Mouse (Mus musculus) intestine, embryonic 15.5 days (tissue): Measurements from ENCODE around the gene Trim69. TPM values are rescaled to one million over a fixed set of nuclear protein-coding genes. Genes with fewer than 3 reads are reported as not detected.
A peak's percentile ranks its signal among the peaks of the same experiment; 100 is the strongest.

ENCODE experiments used
- ATAC-seq: fragments of 200-750 bp; cut with Nextera tagmentation; 2 replicates; pipeline ENCODE4 v1.8.0; 2017; ENCODE audit warnings: moderate TSS enrichment, moderate library complexity
- H3K27ac ChIP-seq: fragments of 300-500 bp; sonication (generic); 2 replicates; pipeline ENCODE4 v1.5.1; 2015; ENCODE audit warnings: mild to moderate bottlenecking, inconsistent platforms
- H3K27me3 ChIP-seq: fragments of 300-500 bp; sonication (generic); replicated peaks from 2 replicates; pipeline ENCODE4 v1.6.1; 2015; ENCODE audit warnings: inconsistent platforms
- H3K36me3 ChIP-seq: fragments of 300-500 bp; sonication (generic); 2 replicates; pipeline ENCODE4 v1.6.1; 2015; ENCODE audit warnings: inconsistent platforms
- H3K4me1 ChIP-seq: fragments of 300-500 bp; sonication (generic); replicated peaks from 2 replicates; pipeline ENCODE4 v1.6.1; 2015; ENCODE audit warnings: inconsistent platforms
- H3K4me2 ChIP-seq: fragments of 300-500 bp; sonication (generic); replicated peaks from 2 replicates; pipeline ENCODE4 v1.6.1; 2015; ENCODE audit warnings: mild to moderate bottlenecking, inconsistent platforms
- H3K4me3 ChIP-seq: fragments of 300-500 bp; sonication (generic); replicated peaks from 2 replicates; pipeline ENCODE4 v1.5.1; 2015; ENCODE audit warnings: inconsistent platforms
- H3K9ac ChIP-seq: fragments of 300-500 bp; sonication (generic); 2 replicates; pipeline ENCODE4 v1.6.1; 2015; ENCODE audit warnings: inconsistent platforms
- H3K9me3 ChIP-seq: fragments of 300-500 bp; sonication (generic); 2 replicates; pipeline ENCODE4 v1.6.1; 2016; ENCODE audit warnings: inconsistent platforms
- WGBS: fragments of 180-500 bp; shearing (Covaris S2); methylation state at CpG from one replicate; pipeline ENCODE4 v1.1.7; 2015; 5-methylcytosine and 5-hydroxymethylcytosine counted together
- polyA plus RNA-seq: library from polyadenylated mRNA; unstranded; fragments of >200 nt; fragmentation: Nextera tagmentation; extraction: Ambion mirVana; gene quantifications from 2 replicates; pipeline ENCODE4 v1.2.1, GENCODE M21; 2015

The Trim69 gene
- polyA plus RNA-seq, 1 experiment from 2014 or later: not detected

GRCm38 (mm10) chr2:122156051-122156700 is 4.3 kb upstream of the Trim69 start:
- H3K27ac ChIP-seq: no peak overlapping the region
- H3K4me3 ChIP-seq: no peak overlapping the region
- 87% methylated on average over 4 of the region's 4 CpGs for WGBS
- H3K36me3 ChIP-seq: no peaks in the 10 kb centered on the region
- no peaks in the 10 kb centered on the region; the same call in 1 of the 2 replicates for H3K9me3 ChIP-seq
- no peaks in the 10 kb centered on the region for H3K27me3 ChIP-seq
- H3K4me2 ChIP-seq: no peak overlapping the region
- peaks cover 6% of the 10 kb centered on the region; the same call in 1 of the 2 replicates for H3K4me1 ChIP-seq
- ATAC-seq: no peak
- no peak overlapping the region for H3K9ac ChIP-seq

DNA sequence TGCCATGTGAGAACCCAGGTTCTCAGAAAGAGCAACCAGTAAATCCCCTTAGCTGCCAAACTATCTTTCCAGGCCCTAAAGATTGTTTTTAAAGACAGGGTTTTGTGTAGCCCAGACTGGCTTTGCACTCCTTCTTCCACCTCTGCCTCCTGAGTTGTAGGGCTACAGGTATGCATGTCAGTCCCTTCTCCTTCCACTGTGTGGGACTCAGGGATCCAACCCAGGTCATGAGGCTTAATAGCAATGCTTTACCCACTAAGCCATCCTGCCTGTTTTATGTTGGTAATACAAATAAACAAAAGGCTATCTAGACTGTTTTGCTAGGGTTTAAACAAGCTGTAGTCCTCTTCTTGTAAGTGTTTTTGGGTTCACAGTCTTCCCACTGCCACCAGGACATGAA is 2.9 kb upstream of the Trim69 start:
- Histone ChIP-seq H3K9ac (no peak overlapping the region), H3K27me3 (no peaks in the 10 kb centered on the region), H3K4me1 (peaks cover 6% of the 10 kb centered on the region; the same call in 1 of the 2 replicates), H3K36me3 (no peaks in the 10 kb centered on the region), H3K9me3 (no peaks in the 10 kb centered on the region; the same call in 1 of the 2 replicates), H3K4me3 (no peak overlapping the region), H3K27ac (no peak overlapping the region), H3K4me2 (no peak overlapping the region)
- ATAC-seq: no peak

DNA sequence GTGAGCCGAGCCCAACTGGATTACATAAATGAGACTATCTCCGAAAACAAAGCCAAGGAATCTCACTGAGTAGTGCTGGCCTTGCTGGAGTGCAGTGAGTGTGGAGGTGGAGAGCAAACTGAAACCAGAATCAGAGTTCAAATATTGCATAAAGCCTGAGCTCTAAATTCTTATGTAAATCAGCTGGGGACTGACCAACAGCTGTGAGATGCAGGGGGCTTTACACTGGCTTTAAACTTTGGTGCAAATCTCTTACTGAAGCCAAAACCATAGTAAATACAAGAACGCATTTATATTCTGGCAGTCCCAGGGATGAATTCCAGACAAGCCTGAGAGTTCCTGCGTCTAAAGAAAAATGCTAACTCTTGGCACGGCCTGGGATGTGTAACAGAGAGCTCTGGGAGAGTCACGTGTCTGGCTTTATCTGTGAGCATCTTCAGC is 2.1 kb upstream of the Trim69 start:
- ATAC-seq: peak; percentile 58; the same call in 1 of the 2 replicates
- Histone ChIP-seq H3K9ac (no peak overlapping the region), H3K4me1 (peaks cover 6% of the 10 kb centered on the region; the same call in 1 of the 2 replicates), H3K27ac (peak overlapping the region; percentile 36), H3K9me3 (no peaks in the 10 kb centered on the region; the same call in 1 of the 2 replicates), H3K36me3 (no peaks in the 10 kb centered on the region), H3K27me3 (no peaks in the 10 kb centered on the region), H3K4me2 (0 out of 2 replicates have a peak overlapping the region, but pooled peaks have one; percentile 3), H3K4me3 (no peak overlapping the region)
- 34% methylated on average over 6 of the region's 6 CpGs for WGBS

DNA sequence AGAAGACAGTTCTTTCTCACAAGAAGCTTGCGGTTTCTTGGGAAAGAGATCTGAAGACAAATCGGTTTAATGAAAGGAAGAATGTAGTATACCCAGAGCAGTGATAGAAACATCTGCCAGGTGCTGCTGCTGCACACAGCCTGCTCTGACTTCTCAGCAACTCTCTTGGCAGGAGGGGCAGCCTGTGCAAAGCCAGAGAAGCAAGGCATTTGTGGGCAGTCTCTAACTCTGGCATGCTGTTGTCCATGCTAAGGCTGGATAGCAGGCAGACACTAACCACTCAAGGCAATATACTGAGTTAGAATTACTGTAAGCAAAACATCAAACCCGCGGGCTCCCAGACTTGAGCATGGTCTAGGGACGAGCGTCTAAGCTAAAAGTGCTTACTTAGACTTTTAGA is 833 bp upstream of the Trim69 start:
- ATAC-seq: no peak
- Histone ChIP-seq H3K9me3 (no peaks in the 10 kb centered on the region; the same call in 1 of the 2 replicates), H3K4me2 (no peak overlapping the region), H3K27ac (no peak overlapping the region), H3K4me1 (peaks cover 6% of the 10 kb centered on the region; the same call in 1 of the 2 replicates), H3K27me3 (no peaks in the 10 kb centered on the region), H3K36me3 (no peaks in the 10 kb centered on the region), H3K9ac (no peak overlapping the region), H3K4me3 (no peak overlapping the region)
- 68% methylated on average over 6 of the region's 6 CpGs for WGBS

GRCm38 (mm10) chr2:122161542-122161941 is 1.0 kb downstream of the Trim69 start:
- WGBS: 22% methylated on average over 4 of the region's 4 CpGs
- H3K36me3 ChIP-seq: no peaks in the 10 kb centered on the region
- H3K4me2 ChIP-seq: no peak overlapping the region
- no peak overlapping the region for H3K9ac ChIP-seq
- no peaks in the 10 kb centered on the region; the same call in 1 of the 2 replicates for H3K9me3 ChIP-seq
- ATAC-seq: 0 out of 2 replicates have a peak, but pooled peaks have one; percentile 29
- peaks cover 6% of the 10 kb centered on the region; the same call in 1 of the 2 replicates for H3K4me1 ChIP-seq
- H3K27ac ChIP-seq: no peak overlapping the region
- H3K4me3 ChIP-seq: no peak overlapping the region
- H3K27me3 ChIP-seq: no peaks in the 10 kb centered on the region

- H3K36me3 ChIP-seq: no peaks in the 10 kb centered on the region
- ATAC-seq: no peak
Observed at GRCm38 (mm10) chr2:122162529-122162928, 2.0 kb downstream of the Trim69 start.

GRCm38 (mm10) chr2:122163430-122164195 is 3.1 kb downstream of the Trim69 start:
- no peaks in the 10 kb centered on the region for H3K27me3 ChIP-seq
- no peak overlapping the region for H3K4me3 ChIP-seq
- H3K27ac ChIP-seq: no peak overlapping the region
- no peaks in the 10 kb centered on the region for H3K36me3 ChIP-seq
- peaks cover 5% of the 10 kb centered on the region; the same call in 1 of the 2 replicates for H3K4me1 ChIP-seq
- H3K9me3 ChIP-seq: no peaks in the 10 kb centered on the region
- no peak overlapping the region for H3K9ac ChIP-seq
- WGBS: 70% methylated on average over 13 of the region's 13 CpGs
- no peak overlapping the region for H3K4me2 ChIP-seq
- ATAC-seq: no peak

More at GRCm38 (mm10) chr2:122162529-122162928, 2.0 kb downstream of the Trim69 start:
- Histone ChIP-seq H3K27me3 (no peaks in the 10 kb centered on the region), H3K4me3 (no peak overlapping the region), H3K4me1 (peaks cover 6% of the 10 kb centered on the region; the same call in 1 of the 2 replicates), H3K27ac (no peak overlapping the region), H3K4me2 (no peak overlapping the region), H3K9me3 (no peaks in the 10 kb centered on the region; the same call in 1 of the 2 replicates), H3K9ac (no peak overlapping the region)
- 77% methylated on average over 2 of the region's 2 CpGs for WGBS

GRCm38 (mm10) chr2:122164293-122164692 is 3.8 kb downstream of the Trim69 start:
- WGBS: 81% methylated on average over 11 of the region's 11 CpGs
- Histone ChIP-seq H3K27me3 (no peaks in the 10 kb centered on the region), H3K4me3 (no peak overlapping the region), H3K4me1 (no peaks in the 10 kb centered on the region), H3K9ac (no peak overlapping the region), H3K27ac (no peak overlapping the region), H3K36me3 (no peaks in the 10 kb centered on the region), H3K4me2 (no peak overlapping the region), H3K9me3 (no peaks in the 10 kb centered on the region)
- ATAC-seq: no peak

DNA sequence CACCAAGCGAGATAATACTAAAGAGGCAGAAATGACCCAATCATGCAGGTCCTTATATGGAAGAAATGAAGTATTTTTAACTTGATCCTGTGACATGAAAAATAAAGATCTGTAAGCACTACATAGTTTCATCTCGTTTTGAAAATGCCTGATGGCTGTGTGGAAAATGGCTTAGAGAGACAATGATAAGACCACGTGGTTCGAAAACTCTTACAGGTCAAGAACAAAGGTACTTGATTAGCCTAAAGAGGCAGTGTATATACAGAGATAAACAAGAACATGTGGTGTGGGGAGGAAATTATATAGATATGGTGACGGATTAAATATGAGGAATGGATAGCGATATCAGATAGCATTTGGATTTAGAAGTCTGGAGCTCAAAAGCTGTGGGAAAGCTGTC is 10.8 kb downstream of the Trim69 start:
- Histone ChIP-seq H3K27ac (no peak overlapping the region), H3K9ac (no peak overlapping the region), H3K4me3 (no peak overlapping the region), H3K4me2 (no peak overlapping the region), H3K36me3 (no peaks in the 10 kb centered on the region), H3K27me3 (no peaks in the 10 kb centered on the region), H3K9me3 (no peaks in the 10 kb centered on the region), H3K4me1 (no peaks in the 10 kb centered on the region)
- no peak for ATAC-seq
- WGBS: 78% methylated on average over 6 of the region's 6 CpGs

DNA sequence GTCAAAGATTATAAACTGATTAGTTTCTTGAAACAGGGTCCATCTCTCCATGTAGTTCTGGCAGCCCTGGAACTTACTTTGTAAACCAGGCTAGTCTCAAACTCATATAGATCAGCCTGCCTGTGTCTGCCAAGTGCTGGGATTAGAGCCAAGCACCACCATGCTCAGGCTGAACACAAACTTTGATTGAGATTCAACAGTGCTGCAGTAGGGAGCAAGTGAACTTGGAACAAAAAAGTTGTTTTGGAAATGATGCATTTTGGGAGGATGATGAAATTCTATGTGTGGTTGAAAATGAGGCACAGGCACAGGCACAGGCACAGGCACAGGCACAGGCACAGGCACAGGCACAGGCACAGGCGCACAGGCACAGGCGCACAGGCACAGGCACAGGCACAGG is 11.7 kb downstream of the Trim69 start:
- H3K36me3 ChIP-seq: no peaks in the 10 kb centered on the region
- no peak overlapping the region for H3K4me3 ChIP-seq
- WGBS: 85% methylated on average over 2 of the region's 2 CpGs
- H3K4me2 ChIP-seq: no peak overlapping the region
- H3K9me3 ChIP-seq: no peaks in the 10 kb centered on the region
- H3K27me3 ChIP-seq: no peaks in the 10 kb centered on the region
- no peak for ATAC-seq
- H3K4me1 ChIP-seq: no peaks in the 10 kb centered on the region
- H3K27ac ChIP-seq: no peak overlapping the region
- H3K9ac ChIP-seq: no peak overlapping the region

- H3K36me3 ChIP-seq: no peaks in the 10 kb centered on the region
- 68% methylated on average over 8 of the region's 8 CpGs for WGBS
- ATAC-seq: no peak
- H3K27me3 ChIP-seq: no peaks in the 10 kb centered on the region
- H3K4me3 ChIP-seq: no peak overlapping the region
- H3K9ac ChIP-seq: no peak overlapping the region
- H3K4me2 ChIP-seq: no peak overlapping the region
- no peaks in the 10 kb centered on the region for H3K4me1 ChIP-seq
- H3K9me3 ChIP-seq: no peaks in the 10 kb centered on the region
- no peak overlapping the region for H3K27ac ChIP-seq
Observed at GRCm38 (mm10) chr2:122180051-122180822, 19.7 kb downstream of the Trim69 start.

DNA sequence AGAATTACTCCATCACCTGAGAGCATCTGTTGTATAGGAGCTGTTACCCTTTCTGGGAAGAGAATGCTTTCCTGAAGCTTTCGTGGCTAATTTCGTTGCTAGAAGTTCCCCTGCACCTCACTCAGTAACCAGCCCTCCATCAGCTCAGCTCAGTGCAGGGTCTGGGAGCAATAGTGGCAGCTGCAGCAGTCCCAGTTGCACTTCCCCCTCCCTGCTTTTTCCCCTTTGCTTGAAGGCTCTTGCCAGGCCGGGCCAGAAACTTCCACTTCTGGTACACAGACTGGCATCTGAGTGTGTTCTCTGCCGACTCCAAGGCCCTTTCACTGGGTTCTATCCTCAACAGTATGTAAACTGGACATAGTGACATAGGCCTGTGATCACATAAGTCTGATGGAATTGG is 24.6 kb downstream of the Trim69 start:
- Histone ChIP-seq H3K27ac (no peak overlapping the region), H3K36me3 (no peaks in the 10 kb centered on the region), H3K4me1 (no peaks in the 10 kb centered on the region), H3K9ac (no peak overlapping the region), H3K9me3 (no peaks in the 10 kb centered on the region), H3K4me2 (no peak overlapping the region), H3K27me3 (no peaks in the 10 kb centered on the region), H3K4me3 (no peak overlapping the region)
- ATAC-seq: no peak
- WGBS: 84% methylated on average over 4 of the region's 4 CpGs
